Mouse (Mus musculus) spleen, adult 2 months (tissue): Measurements from ENCODE around the gene Osbpl10.
"Not testable (repeated sequence)": the region's sequence is repeated elsewhere in the genome, so short reads cannot be mapped to it uniquely, and the experiment has no call there.

Experiments used
- CTCF ChIP-seq: fragments of 200-500 bp; IDR thresholded peaks from 2 replicates; pipeline ENCODE4 v1.5.1; 2011; ENCODE audit warnings: mild to moderate bottlenecking, inconsistent platforms; ENCODE audit not compliant: insufficient read depth, insufficient read length, insufficient replicate concordance; ENCODE audit errors: extremely low read depth
- POLR2A ChIP-seq: fragments of 200-500 bp; IDR thresholded peaks from 2 replicates; pipeline ENCODE4 v1.6.1; 2011; ENCODE audit warnings: low read depth, low read length, inconsistent platforms

DNA sequence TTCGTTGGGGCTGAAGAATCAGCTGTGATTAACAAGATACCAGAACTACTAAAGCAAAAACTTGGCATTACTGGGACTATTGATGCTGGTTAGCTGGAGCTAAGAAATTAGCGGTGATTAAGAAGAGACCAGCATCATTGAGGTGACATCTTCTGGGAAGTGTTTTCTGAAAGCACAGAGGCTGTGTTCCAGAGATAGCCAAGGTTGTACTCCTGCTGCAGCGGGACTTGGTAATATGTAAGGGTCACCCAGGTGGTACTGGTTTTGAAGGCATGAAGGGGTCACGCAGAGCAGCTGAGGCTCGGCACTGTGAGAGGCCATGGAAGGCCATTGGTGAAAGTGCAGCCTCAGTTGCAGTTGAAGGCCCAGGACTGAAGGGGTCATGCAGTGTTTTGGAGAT, 294.1 kb downstream of the Osbpl10 start:
- TF ChIP-seq CTCF, POLR2A: not testable (repeated sequence)
